Mouse (Mus musculus): ENCODE measurements around the gene Sema5a. TPM values are rescaled to one million over a fixed set of nuclear protein-coding genes. Genes with fewer than 3 reads are reported as not detected.

Gene Sema5a
- polyA plus RNA-seq, 1 experiment from 2014 or later = 10.0 TPM

DNA sequence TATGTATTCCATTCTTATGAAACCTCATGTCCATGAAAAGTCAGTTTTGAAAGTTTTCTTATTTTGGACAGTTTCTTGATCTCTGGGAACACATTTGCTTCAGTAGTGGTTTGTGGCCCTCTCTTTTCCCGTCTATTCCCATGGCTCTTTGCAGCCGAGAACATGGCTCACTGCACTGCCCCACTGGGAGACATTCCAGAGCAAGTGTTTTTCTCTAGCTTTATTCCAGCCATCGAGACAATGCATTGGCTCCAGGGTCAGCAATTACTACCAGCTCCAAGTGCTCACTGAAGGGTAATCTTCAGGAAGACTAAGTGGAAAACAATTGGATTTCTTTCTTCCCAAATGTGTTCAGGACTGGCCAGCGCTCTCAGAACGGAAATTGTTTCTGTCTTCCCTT lies 94.8 kb downstream of the Sema5a start:
- H3K4me2 ChIP-seq (ENCODE audit: low read length) = no peak overlapping the region
- H3K4me1 ChIP-seq (ENCODE audit: control insufficient read depth in 2 of 2, insufficient read depth in 2 of 2, low read length in 2 of 2) = peaks cover 0 to 3% of the 10 kb centered on the region in 2 experiments; a peak in 1 of 4 replicates
- ATAC-seq (ENCODE audit: insufficient number of reproducible peaks, insufficient read depth, low FRiP score, low read depth) = no peak
- no peak overlapping the region for H3K9ac ChIP-seq (ENCODE audit: low read length)
- no peaks in the 10 kb centered on the region for H3K9me3 ChIP-seq (ENCODE audit: control insufficient read depth, low read length)
- H3K36me3 ChIP-seq (ENCODE audit: control insufficient read depth, insufficient read depth, low read length) = no peaks in the 10 kb centered on the region
- no peaks in the 10 kb centered on the region for H3K27me3 ChIP-seq (ENCODE audit: control insufficient read depth, insufficient read depth, low read length)
- no peak overlapping the region for H3K4me3 ChIP-seq (ENCODE audit: control insufficient read depth in 1 of 2, insufficient read depth in 1 of 2, low read depth in 1 of 2, low read length in 2 of 2)
- no peak overlapping the region for H3K27ac ChIP-seq (replicated peaks in 1 of 2; ENCODE audit: control insufficient read depth in 1 of 2, insufficient read depth in 1 of 2, low read depth in 2 of 2, low read length in 2 of 2)
- 63% methylated on average over 5 of the region's 5 CpGs for WGBS

DNA sequence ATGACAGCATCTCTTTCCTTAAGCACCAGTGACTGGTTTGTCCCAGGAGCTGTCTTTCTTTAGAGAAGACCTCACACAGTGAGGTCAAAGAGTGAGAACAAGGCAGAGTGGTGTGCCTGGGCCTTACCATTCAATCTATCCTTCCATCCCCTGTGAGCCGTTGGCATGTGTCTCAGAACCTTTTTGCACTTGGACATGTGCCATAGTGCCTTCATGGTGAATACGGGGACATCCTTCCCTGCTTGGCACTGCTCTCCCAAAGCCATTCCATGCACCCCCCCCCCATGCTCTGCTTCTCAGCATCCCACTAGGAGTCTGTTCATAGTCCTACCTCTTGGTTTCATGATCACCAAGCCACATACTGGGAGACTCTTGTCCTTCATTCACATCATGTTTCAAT lies 96.8 kb downstream of the Sema5a start:
- Histone ChIP-seq H3K27ac (replicated peaks in 1 of 2; ENCODE audit: control insufficient read depth in 1 of 2, insufficient read depth in 1 of 2, low read depth in 2 of 2, low read length in 2 of 2) (no peak overlapping the region), H3K4me1 (ENCODE audit: control insufficient read depth in 2 of 2, insufficient read depth in 2 of 2, low read length in 2 of 2) (no peaks in the 10 kb centered on the region), H3K9ac (ENCODE audit: low read length) (no peak overlapping the region), H3K9me3 (ENCODE audit: control insufficient read depth, low read length) (no peaks in the 10 kb centered on the region), H3K36me3 (ENCODE audit: control insufficient read depth, insufficient read depth, low read length) (no peaks in the 10 kb centered on the region), H3K27me3 (ENCODE audit: control insufficient read depth, insufficient read depth, low read length) (no peaks in the 10 kb centered on the region), H3K4me3 (ENCODE audit: control insufficient read depth in 1 of 2, insufficient read depth in 1 of 2, low read depth in 1 of 2, low read length in 2 of 2) (no peak overlapping the region), H3K4me2 (ENCODE audit: low read length) (no peak overlapping the region)
- ATAC-seq (ENCODE audit: insufficient number of reproducible peaks, insufficient read depth, low FRiP score, low read depth) = no peak
- 52% methylated on average over 2 of the region's 2 CpGs for WGBS

DNA sequence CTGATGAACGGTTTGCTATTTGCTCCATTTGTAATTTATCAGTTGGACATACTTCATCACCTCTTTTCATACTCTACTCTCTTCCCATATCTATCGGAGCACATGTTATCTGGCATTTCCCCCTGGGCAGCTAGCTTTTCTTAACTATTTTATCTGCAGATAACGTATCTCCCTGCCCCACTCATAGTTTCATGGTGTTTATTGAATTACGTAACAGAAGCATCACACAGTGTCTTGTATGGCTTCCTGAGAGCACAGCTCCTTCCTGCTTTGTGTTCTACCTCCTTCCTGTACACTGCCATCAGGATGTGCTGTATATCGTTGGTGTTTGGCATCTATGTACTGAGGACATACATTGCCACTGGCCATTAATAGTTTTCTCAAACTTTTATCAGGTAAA lies 98.9 kb downstream of the Sema5a start:
- 48% methylated on average over 5 of the region's 5 CpGs for WGBS
- no peaks in the 10 kb centered on the region for H3K27me3 ChIP-seq (ENCODE audit: control insufficient read depth, insufficient read depth, low read length)
- H3K27ac ChIP-seq (replicated peaks in 1 of 2; ENCODE audit: control insufficient read depth in 1 of 2, insufficient read depth in 1 of 2, low read depth in 2 of 2, low read length in 2 of 2) = no peak overlapping the region
- no peak overlapping the region for H3K9ac ChIP-seq (ENCODE audit: low read length)
- H3K4me1 ChIP-seq (ENCODE audit: control insufficient read depth in 2 of 2, insufficient read depth in 2 of 2, low read length in 2 of 2) = no peaks in the 10 kb centered on the region
- no peak overlapping the region for H3K4me2 ChIP-seq (ENCODE audit: low read length)
- no peak overlapping the region for H3K4me3 ChIP-seq (ENCODE audit: control insufficient read depth in 1 of 2, insufficient read depth in 1 of 2, low read depth in 1 of 2, low read length in 2 of 2)
- H3K9me3 ChIP-seq (ENCODE audit: control insufficient read depth, low read length) = no peaks in the 10 kb centered on the region
- no peaks in the 10 kb centered on the region for H3K36me3 ChIP-seq (ENCODE audit: control insufficient read depth, insufficient read depth, low read length)
- no peak for ATAC-seq (ENCODE audit: insufficient number of reproducible peaks, insufficient read depth, low FRiP score, low read depth)

DNA sequence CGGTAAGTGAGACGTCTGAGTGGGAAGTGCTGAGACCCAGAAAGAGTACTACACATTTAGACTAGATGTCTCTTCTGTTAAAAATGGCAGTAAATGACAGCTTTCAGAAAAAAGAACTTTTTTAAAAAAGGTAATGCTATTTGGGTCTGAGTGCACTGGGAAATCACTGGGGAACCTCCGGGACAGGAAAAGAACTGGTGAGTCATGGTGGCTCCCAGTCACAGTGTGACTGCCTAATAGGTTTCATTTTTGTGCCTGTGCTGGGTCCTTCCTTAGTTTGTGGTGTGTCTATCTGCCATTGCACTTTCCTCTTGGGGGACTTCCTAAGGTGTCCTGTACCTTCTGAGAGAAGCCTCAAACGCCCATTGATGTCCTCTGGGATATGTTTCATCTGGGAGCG lies 102.7 kb downstream of the Sema5a start:
- Histone ChIP-seq H3K4me1 (ENCODE audit: control insufficient read depth in 2 of 2, insufficient read depth in 2 of 2, low read length in 2 of 2) (no peaks in the 10 kb centered on the region), H3K4me2 (ENCODE audit: low read length) (no peak overlapping the region), H3K27ac (replicated peaks in 1 of 2; ENCODE audit: control insufficient read depth in 1 of 2, insufficient read depth in 1 of 2, low read depth in 2 of 2, low read length in 2 of 2) (no peak overlapping the region), H3K9ac (ENCODE audit: low read length) (no peak overlapping the region), H3K36me3 (ENCODE audit: control insufficient read depth, insufficient read depth, low read length) (no peaks in the 10 kb centered on the region), H3K9me3 (ENCODE audit: control insufficient read depth, low read length) (no peaks in the 10 kb centered on the region), H3K4me3 (ENCODE audit: control insufficient read depth in 1 of 2, insufficient read depth in 1 of 2, low read depth in 1 of 2, low read length in 2 of 2) (no peak overlapping the region), H3K27me3 (ENCODE audit: control insufficient read depth, insufficient read depth, low read length) (no peaks in the 10 kb centered on the region)
- no peak for ATAC-seq (ENCODE audit: insufficient number of reproducible peaks, insufficient read depth, low FRiP score, low read depth)
- 77% methylated on average over 5 of the region's 5 CpGs for WGBS

DNA sequence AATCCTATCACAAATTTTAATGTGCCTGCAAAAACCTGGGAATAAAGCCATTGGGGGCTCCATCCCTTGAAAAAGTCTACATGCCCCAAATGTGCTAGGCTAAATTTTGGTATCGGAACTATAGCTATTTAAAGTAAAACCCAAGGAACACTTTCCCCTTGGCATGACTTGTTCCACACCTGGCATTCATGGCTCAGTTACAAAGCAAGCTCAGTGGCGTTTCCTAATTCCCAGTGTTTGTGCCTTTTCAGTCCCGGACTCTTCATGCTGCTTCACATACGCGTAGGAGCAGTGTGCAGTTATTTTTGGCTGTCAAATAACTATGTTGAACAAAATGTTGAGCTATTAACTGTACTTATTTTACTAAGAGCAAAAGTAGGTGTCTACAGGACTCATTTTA lies 104.7 kb downstream of the Sema5a start:
- no peaks in the 10 kb centered on the region for H3K36me3 ChIP-seq (ENCODE audit: control insufficient read depth, insufficient read depth, low read length)
- no peak overlapping the region for H3K4me3 ChIP-seq (ENCODE audit: control insufficient read depth in 1 of 2, insufficient read depth in 1 of 2, low read depth in 1 of 2, low read length in 2 of 2)
- no peak overlapping the region for H3K9ac ChIP-seq (ENCODE audit: low read length)
- no peak overlapping the region for H3K4me2 ChIP-seq (ENCODE audit: low read length)
- H3K9me3 ChIP-seq (ENCODE audit: control insufficient read depth, low read length) = no peaks in the 10 kb centered on the region
- 90% methylated on average over 5 of the region's 5 CpGs for WGBS
- H3K27ac ChIP-seq (replicated peaks in 1 of 2; ENCODE audit: control insufficient read depth in 1 of 2, insufficient read depth in 1 of 2, low read depth in 2 of 2, low read length in 2 of 2) = no peak overlapping the region
- no peak for ATAC-seq (ENCODE audit: insufficient number of reproducible peaks, insufficient read depth, low FRiP score, low read depth)
- H3K4me1 ChIP-seq (ENCODE audit: control insufficient read depth in 2 of 2, insufficient read depth in 2 of 2, low read length in 2 of 2) = peaks cover under 1 to 5% of the 10 kb centered on the region in 2 experiments; a peak in 3 of 4 replicates
- no peaks in the 10 kb centered on the region for H3K27me3 ChIP-seq (ENCODE audit: control insufficient read depth, insufficient read depth, low read length)

DNA sequence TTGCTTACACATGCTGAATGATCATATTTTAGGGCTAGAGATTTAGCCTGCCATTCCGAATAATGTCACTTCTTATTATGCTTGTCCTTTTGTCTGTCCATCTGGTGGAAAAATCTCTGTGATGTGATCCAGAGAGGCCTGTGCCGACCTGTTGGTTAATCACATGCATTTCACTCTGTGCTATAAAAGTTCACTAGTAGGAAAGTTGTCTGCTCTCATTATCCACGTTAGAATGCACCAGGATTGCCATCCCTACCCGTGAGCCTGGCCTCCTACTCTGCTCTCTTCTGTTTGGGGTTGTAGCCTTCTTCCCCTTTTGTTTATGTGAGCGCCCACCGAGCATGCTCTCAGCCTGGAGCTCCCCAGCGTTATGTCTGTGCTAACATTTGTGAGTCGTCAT lies 108.4 kb downstream of the Sema5a start:
- Histone ChIP-seq H3K4me2 (ENCODE audit: low read length) (no peak overlapping the region), H3K9me3 (ENCODE audit: control insufficient read depth, low read length) (no peaks in the 10 kb centered on the region), H3K27me3 (ENCODE audit: control insufficient read depth, insufficient read depth, low read length) (no peaks in the 10 kb centered on the region), H3K27ac (replicated peaks in 1 of 2; ENCODE audit: control insufficient read depth in 1 of 2, insufficient read depth in 1 of 2, low read depth in 2 of 2, low read length in 2 of 2) (no peak overlapping the region), H3K4me1 (ENCODE audit: control insufficient read depth in 2 of 2, insufficient read depth in 2 of 2, low read length in 2 of 2) (peaks cover 2 to 9% of the 10 kb centered on the region in 2 experiments; a peak in 3 of 4 replicates), H3K9ac (ENCODE audit: low read length) (no peak overlapping the region), H3K36me3 (ENCODE audit: control insufficient read depth, insufficient read depth, low read length) (no peaks in the 10 kb centered on the region), H3K4me3 (ENCODE audit: control insufficient read depth in 1 of 2, insufficient read depth in 1 of 2, low read depth in 1 of 2, low read length in 2 of 2) (no peak overlapping the region)
- whole genome bisulfite sequencing = 60% methylated on average over 8 of the region's 8 CpGs
- no peak for ATAC-seq (ENCODE audit: insufficient number of reproducible peaks, insufficient read depth, low FRiP score, low read depth)

DNA sequence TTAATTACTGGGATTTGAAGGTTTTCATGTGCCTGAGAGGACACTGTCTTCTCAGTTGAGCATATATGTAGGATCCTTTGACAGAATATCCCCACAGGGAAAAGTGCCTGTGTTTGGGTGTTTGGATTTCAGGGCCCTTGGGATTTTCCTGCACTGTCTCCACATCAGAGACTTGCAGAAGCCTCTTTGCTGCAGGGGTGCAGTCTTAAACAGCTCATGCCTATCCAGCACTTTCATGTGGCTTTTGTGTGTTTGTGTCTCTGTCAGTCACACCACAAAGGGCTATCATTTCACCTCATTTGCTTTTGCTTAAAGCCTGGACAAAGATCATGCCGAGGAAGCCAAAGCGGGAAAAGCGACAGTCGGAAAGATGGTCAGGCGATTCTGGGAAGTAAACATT lies 108.9 kb downstream of the Sema5a start:
- H3K27me3 ChIP-seq (ENCODE audit: control insufficient read depth, insufficient read depth, low read length) = no peaks in the 10 kb centered on the region
- no peak overlapping the region for H3K9ac ChIP-seq (ENCODE audit: low read length)
- H3K4me2 ChIP-seq (ENCODE audit: low read length) = no peak overlapping the region
- H3K4me1 ChIP-seq (ENCODE audit: control insufficient read depth in 2 of 2, insufficient read depth in 2 of 2, low read length in 2 of 2) = peaks cover 2 to 9% of the 10 kb centered on the region in 2 experiments; a peak in 3 of 4 replicates
- 85% methylated on average over 5 of the region's 5 CpGs for WGBS
- no peaks in the 10 kb centered on the region for H3K36me3 ChIP-seq (ENCODE audit: control insufficient read depth, insufficient read depth, low read length)
- no peak for ATAC-seq (ENCODE audit: insufficient number of reproducible peaks, insufficient read depth, low FRiP score, low read depth)
- H3K4me3 ChIP-seq (ENCODE audit: control insufficient read depth in 1 of 2, insufficient read depth in 1 of 2, low read depth in 1 of 2, low read length in 2 of 2) = no peak overlapping the region
- no peak overlapping the region for H3K27ac ChIP-seq (replicated peaks in 1 of 2; ENCODE audit: control insufficient read depth in 1 of 2, insufficient read depth in 1 of 2, low read depth in 2 of 2, low read length in 2 of 2)
- no peaks in the 10 kb centered on the region for H3K9me3 ChIP-seq (ENCODE audit: control insufficient read depth, low read length)

DNA sequence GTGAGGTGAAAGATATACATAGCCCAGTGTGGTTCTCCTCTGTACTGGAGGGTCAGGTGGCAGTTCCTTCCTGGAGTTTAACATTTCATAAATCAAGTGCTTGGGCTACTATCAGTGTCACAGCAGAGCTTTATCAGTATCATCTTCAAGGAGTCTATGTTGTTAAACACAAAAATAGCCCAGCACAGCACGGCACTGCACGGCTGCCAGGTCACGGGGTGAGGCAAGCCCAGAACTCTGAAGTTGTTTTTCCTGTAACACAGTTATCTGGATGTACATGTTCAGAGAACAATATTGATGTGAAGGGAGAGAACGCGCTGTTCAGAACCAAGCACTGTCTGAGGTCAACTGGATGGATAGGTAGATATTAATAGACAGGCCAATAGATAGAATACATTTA lies 112.2 kb downstream of the Sema5a start:
- Histone ChIP-seq H3K4me2 (ENCODE audit: low read length) (no peak overlapping the region), H3K27ac (replicated peaks in 1 of 2; ENCODE audit: control insufficient read depth in 1 of 2, insufficient read depth in 1 of 2, low read depth in 2 of 2, low read length in 2 of 2) (no peak overlapping the region), H3K9ac (ENCODE audit: low read length) (no peak overlapping the region), H3K9me3 (ENCODE audit: control insufficient read depth, low read length) (no peaks in the 10 kb centered on the region), H3K4me3 (ENCODE audit: control insufficient read depth in 1 of 2, insufficient read depth in 1 of 2, low read depth in 1 of 2, low read length in 2 of 2) (no peak overlapping the region), H3K27me3 (ENCODE audit: control insufficient read depth, insufficient read depth, low read length) (no peaks in the 10 kb centered on the region), H3K4me1 (ENCODE audit: control insufficient read depth in 2 of 2, insufficient read depth in 2 of 2, low read length in 2 of 2) (peaks cover 2 to 9% of the 10 kb centered on the region in 2 experiments; a peak in 3 of 4 replicates), H3K36me3 (ENCODE audit: control insufficient read depth, insufficient read depth, low read length) (no peaks in the 10 kb centered on the region)
- ATAC-seq (ENCODE audit: insufficient number of reproducible peaks, insufficient read depth, low FRiP score, low read depth) = no peak
- WGBS = 54% methylated on average over 5 of the region's 5 CpGs

All from heart, embryonic 14.5 days (tissue).